Mouse (Mus musculus) thymus, adult 2 months (tissue): Measurements from ENCODE around the gene Tbx21. TPM values are rescaled to one million over a fixed set of nuclear protein-coding genes. Genes with fewer than 3 reads are reported as not detected.

ENCODE experiments used
- DNase-seq: peaks from one replicate; pipeline ENCODE4 v3.0.0; 2021
- H3K27ac ChIP-seq: fragments of 200-500 bp; 2 replicates; pipeline ENCODE4 v1.5.1; 2012; ENCODE audit warnings: low read length, control low read depth; ENCODE audit not compliant: control insufficient read depth, insufficient read depth
- H3K27me3 ChIP-seq: fragments of 200-500 bp; 2 replicates; pipeline ENCODE4 v1.6.1; 2012; ENCODE audit warnings: mild to moderate bottlenecking, low read length, moderate library complexity, mixed read lengths; ENCODE audit not compliant: control insufficient read depth, insufficient read depth
- H3K36me3 ChIP-seq: fragments of 200-500 bp; 2 replicates; pipeline ENCODE4 v1.6.1; 2012; ENCODE audit warnings: mild to moderate bottlenecking, low read length, moderate library complexity; ENCODE audit not compliant: control insufficient read depth, insufficient read depth
- H3K4me1 ChIP-seq: fragments of 200-500 bp; replicated peaks from 2 replicates; pipeline ENCODE4 v1.6.1; 2012; ENCODE audit warnings: low read length; ENCODE audit not compliant: control insufficient read depth, insufficient read depth
- H3K4me3 ChIP-seq: fragments of 200-500 bp; 2 replicates; pipeline ENCODE4 v1.5.1; 2012; ENCODE audit warnings: mild to moderate bottlenecking, low read length, control low read depth, moderate library complexity; ENCODE audit not compliant: control insufficient read depth, insufficient read depth
- CTCF ChIP-seq: fragments of 200-500 bp; IDR thresholded peaks from 2 replicates; pipeline ENCODE4 v1.5.1; 2012; ENCODE audit warnings: mild to moderate bottlenecking, control low read depth, low read length, moderate library complexity, borderline replicate concordance; ENCODE audit not compliant: control insufficient read depth, poor library complexity, insufficient read depth; ENCODE audit errors: extremely low read depth
- POLR2A ChIP-seq: fragments of 200-500 bp; IDR thresholded peaks from 2 replicates; pipeline ENCODE4 v1.6.1; 2012; ENCODE audit warnings: mild to moderate bottlenecking, low read length, control low read depth, moderate library complexity; ENCODE audit not compliant: control insufficient read depth, poor library complexity, insufficient read depth; ENCODE audit errors: extremely low read depth
- WGBS: fragments of 180-500 bp; shearing (Covaris S2); methylation state at CpG from one replicate; pipeline ENCODE4 v1.1.7; 2018; 5-methylcytosine and 5-hydroxymethylcytosine counted together
- polyA plus RNA-seq: library from polyadenylated mRNA; depleted of rRNA; stranded (reverse); fragments of >200 nt; gene quantifications from 2 replicates; pipeline ENCODE4 v1.2.3, GENCODE M21; 2012

The Tbx21 gene
- polyA plus RNA-seq, 1 experiment, result 4.0 TPM

DNA sequence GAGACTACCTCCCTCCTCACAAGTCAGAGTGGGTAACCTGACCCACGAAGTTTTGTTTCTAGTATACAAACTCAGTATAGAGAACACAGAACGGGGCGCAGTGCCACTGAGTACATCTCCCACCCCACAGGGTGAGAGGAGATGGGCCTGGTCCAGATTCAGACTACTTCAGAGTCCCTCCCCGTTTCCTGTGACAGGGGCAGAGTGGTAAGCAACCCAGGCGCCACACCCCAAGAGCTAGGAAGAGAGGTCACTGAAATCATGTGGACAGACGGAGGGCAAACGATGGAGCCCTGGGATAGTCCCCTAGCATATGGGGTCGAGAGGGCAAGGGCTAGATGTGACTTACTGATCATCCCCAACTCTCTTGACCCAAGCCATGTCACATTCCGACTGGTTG, 30.8 kb upstream of the Tbx21 start:
- Histone ChIP-seq H3K36me3 (no peaks in the 10 kb centered on the region), H3K4me3 (no peak overlapping the region), H3K27ac (no peak overlapping the region), H3K4me1 (peaks cover 42% of the 10 kb centered on the region), H3K27me3 (peaks cover 2% of the 10 kb centered on the region; the same call in 1 of the 2 replicates)
- 85% methylated on average over 9 of the region's 9 CpGs for WGBS
- TF ChIP-seq CTCF, result no peak
- no peak for TF ChIP-seq POLR2A
- DNase-seq, result no peak

GRCm38 (mm10) chr11:97145320-97145719, 30.2 kb upstream of the Tbx21 start:
- Histone ChIP-seq H3K4me3 (no peak overlapping the region), H3K36me3 (no peaks in the 10 kb centered on the region), H3K27me3 (peaks cover under 1% of the 10 kb centered on the region; the same call in 1 of the 2 replicates), H3K4me1 (peaks cover 42% of the 10 kb centered on the region), H3K27ac (no peak overlapping the region)
- DNase-seq, result no peak
- TF ChIP-seq CTCF, result no peak
- 97% methylated on average over 2 of the region's 2 CpGs for WGBS

DNA sequence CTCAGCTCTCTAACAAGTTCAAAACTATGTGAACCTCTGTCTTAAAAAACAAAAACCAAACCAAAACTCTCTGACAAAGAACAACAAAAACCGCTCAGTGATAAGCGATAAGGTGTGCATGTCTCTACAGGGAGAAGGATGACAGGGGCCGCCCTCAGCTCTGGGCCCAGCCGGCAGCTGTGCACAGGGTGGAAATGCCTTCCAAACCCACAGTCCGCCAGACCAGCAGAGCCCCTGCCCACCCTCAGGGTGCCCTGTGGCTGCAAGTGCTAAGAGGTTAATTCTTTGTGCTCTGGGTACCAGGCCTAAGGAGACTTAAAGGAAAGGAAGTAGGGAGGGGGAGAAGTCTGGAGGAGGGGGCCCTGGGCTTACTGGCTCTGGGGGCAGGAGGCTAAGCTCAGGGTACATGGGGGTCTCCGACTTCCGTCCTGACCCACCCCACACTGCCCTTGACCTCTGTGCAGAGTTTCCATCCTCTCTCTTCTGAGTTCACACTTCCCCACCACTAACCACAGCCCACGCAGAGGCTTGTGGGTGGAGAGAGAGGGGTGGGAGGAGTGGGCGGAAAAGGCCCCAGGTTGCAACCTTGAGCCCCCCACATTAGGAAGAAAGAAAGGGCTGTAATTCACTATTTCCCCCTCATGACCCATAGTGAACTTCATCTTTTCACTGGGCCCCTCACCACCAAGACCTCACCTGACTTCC, 28.2 kb upstream of the Tbx21 start:
- H3K27ac ChIP-seq, result no peak overlapping the region
- peaks cover 43% of the 10 kb centered on the region for H3K4me1 ChIP-seq
- no peak for TF ChIP-seq CTCF
- TF ChIP-seq POLR2A, result no peak
- WGBS, result 13% methylated on average over 9 of the region's 9 CpGs
- no peak overlapping the region for H3K4me3 ChIP-seq
- DNase-seq, result no peak
- no peaks in the 10 kb centered on the region for H3K27me3 ChIP-seq
- no peaks in the 10 kb centered on the region for H3K36me3 ChIP-seq

DNA sequence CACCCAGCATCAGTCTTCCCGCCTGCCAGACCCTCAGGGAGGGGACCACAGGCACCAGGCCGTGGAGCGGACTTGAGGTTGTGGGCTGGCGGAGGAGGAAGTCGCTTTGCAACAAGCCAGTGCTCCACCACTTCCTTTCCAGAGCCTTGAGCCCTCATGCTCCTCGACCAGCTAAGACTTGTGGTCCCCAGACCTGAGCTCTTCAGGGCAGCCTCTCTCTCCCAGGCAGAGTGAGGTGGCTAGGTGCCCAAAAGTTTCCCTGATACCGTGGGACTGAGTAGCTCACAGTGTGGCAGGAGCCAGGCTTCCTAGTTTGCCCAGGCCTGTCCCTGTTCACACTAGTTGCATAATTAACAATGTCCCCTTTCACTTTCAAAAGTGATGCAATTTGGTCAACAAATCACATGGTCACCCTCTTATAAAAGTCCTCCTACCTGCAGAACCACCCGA, 27.1 kb upstream of the Tbx21 start:
- Histone ChIP-seq H3K27me3 (no peaks in the 10 kb centered on the region), H3K4me3 (no peak overlapping the region), H3K36me3 (no peaks in the 10 kb centered on the region), H3K27ac (no peak overlapping the region), H3K4me1 (peaks cover 43% of the 10 kb centered on the region)
- DNase-seq, result no peak
- TF ChIP-seq CTCF (no peak), POLR2A (no peak)
- WGBS, result 15% methylated on average over 8 of the region's 8 CpGs

GRCm38 (mm10) chr11:97140811-97141210, 25.7 kb upstream of the Tbx21 start:
- peaks cover 39% of the 10 kb centered on the region for H3K4me1 ChIP-seq
- no peak for DNase-seq
- H3K36me3 ChIP-seq, result no peaks in the 10 kb centered on the region
- no peak overlapping the region for H3K4me3 ChIP-seq
- no peak overlapping the region for H3K27ac ChIP-seq
- no peak for TF ChIP-seq CTCF
- TF ChIP-seq POLR2A, result no peak
- H3K27me3 ChIP-seq, result no peaks in the 10 kb centered on the region
- WGBS, result 8% methylated on average over 4 of the region's 4 CpGs

GRCm38 (mm10) chr11:97139256-97139655, 24.1 kb upstream of the Tbx21 start:
- no peaks in the 10 kb centered on the region for H3K36me3 ChIP-seq
- no peak for DNase-seq

More at GRCm38 (mm10) chr11:97139256-97139655, 24.1 kb upstream of the Tbx21 start:
- Histone ChIP-seq H3K4me1 (peaks cover 39% of the 10 kb centered on the region), H3K27ac (no peak overlapping the region), H3K4me3 (no peak overlapping the region), H3K27me3 (no peaks in the 10 kb centered on the region)
- TF ChIP-seq CTCF (no peak), POLR2A (no peak)
- 99% methylated on average over 15 of the region's 15 CpGs for WGBS
